Mouse (Mus musculus) ES-Bruce4 (cell line): Measurements from ENCODE around the gene Ccr2. TPM values are rescaled to one million over a fixed set of nuclear protein-coding genes. Genes with fewer than 3 reads are reported as not detected.
"Not testable (repeated sequence)": the region's sequence is repeated elsewhere in the genome, so short reads cannot be mapped to it uniquely, and the experiment has no call there.

Experiments used
- H3K27ac ChIP-seq: 2 replicates; pipeline ENCODE4 v1.5.1; 2012; ENCODE audit warnings: low read length, inconsistent platforms; ENCODE audit not compliant: insufficient read depth
- H3K27me3 ChIP-seq: 2 replicates; pipeline ENCODE4 v1.6.1; 2012; ENCODE audit warnings: mild to moderate bottlenecking, low read length, inconsistent platforms; ENCODE audit not compliant: control insufficient read depth, poor library complexity, insufficient read depth, severe bottlenecking
- H3K36me3 ChIP-seq: 2 replicates; pipeline ENCODE4 v1.6.1; 2012; ENCODE audit warnings: inconsistent platforms, mild to moderate bottlenecking, low read length, moderate library complexity; ENCODE audit not compliant: control insufficient read depth, poor library complexity, insufficient read depth, severe bottlenecking
- H3K4me1 ChIP-seq: one replicate; pipeline ENCODE4 v1.8.1; 2011; ENCODE audit warnings: low read length; ENCODE audit not compliant: control insufficient read depth, insufficient read depth
- H3K4me3 ChIP-seq: 2 replicates; pipeline ENCODE4 v1.5.1; 2011; ENCODE audit warnings: low read depth, mild to moderate bottlenecking, low read length
- H3K9ac ChIP-seq: 2 replicates; pipeline ENCODE4 v1.6.1; 2012; ENCODE audit warnings: low read depth, mild to moderate bottlenecking, inconsistent platforms; ENCODE audit not compliant: poor library complexity, severe bottlenecking
- H3K9me3 ChIP-seq: replicated peaks from 2 replicates; pipeline ENCODE4 v1.6.1; 2012; ENCODE audit warnings: mild to moderate bottlenecking, low read length, inconsistent platforms; ENCODE audit not compliant: control insufficient read depth, poor library complexity, insufficient read depth, severe bottlenecking
- CTCF ChIP-seq: IDR thresholded peaks from one replicate; pipeline ENCODE4 v1.8.1; 2011; ENCODE audit warnings: low read depth, low read length
- EP300 ChIP-seq: IDR thresholded peaks from 2 replicates; pipeline ENCODE4 v1.6.1; 2011; ENCODE audit warnings: low read depth, low read length; ENCODE audit not compliant: insufficient read depth
- POLR2A ChIP-seq: IDR thresholded peaks from one replicate; pipeline ENCODE4 v1.8.1; 2011; ENCODE audit warnings: low read length; ENCODE audit not compliant: insufficient read depth
- polyA plus RNA-seq: library from polyadenylated mRNA; stranded (reverse); fragments of >200 nt; gene quantifications from 2 replicates; pipeline ENCODE4 v1.2.4, GENCODE M21; 2011; ENCODE audit warnings: low read depth; ENCODE audit not compliant: missing spikeins, insufficient read depth, insufficient read length

Gene Ccr2
- polyA plus RNA-seq = not detected in 2 replicates

GRCm38 (mm10) chr9:124101723-124102122 lies at the start of gene Ccr2:
Ccr2 (plus strand) TSS chr9:124101950.
- no peak for TF ChIP-seq POLR2A
- Histone ChIP-seq H3K4me1 (no peaks in the 10 kb centered on the region), H3K4me3 (no peak within 1 kb of the TSS), H3K36me3 (no peaks in the 10 kb centered on the region), H3K27ac (no peak within 1 kb of the TSS), H3K9ac (no peak within 1 kb of the TSS), H3K27me3 (no peaks in the 10 kb centered on the region; the same call in 1 of the 2 replicates), H3K9me3 (no peaks in the 10 kb centered on the region)

- Histone ChIP-seq H3K4me1 (no peaks in the 10 kb centered on the region), H3K9me3 (no peaks in the 10 kb centered on the region), H3K36me3 (no peaks in the 10 kb centered on the region), H3K9ac (no peak overlapping the region), H3K27me3 (no peaks in the 10 kb centered on the region), H3K4me3 (no peak overlapping the region), H3K27ac (no peak overlapping the region)
- TF ChIP-seq CTCF (no peak), POLR2A (no peak), EP300 (no peak)
These were observed 48.2 kb upstream of the Ccr2 start for GRCm38 (mm10) chr9:124053532-124053931.

- Histone ChIP-seq H3K4me1 (no peaks in the 10 kb centered on the region), H3K4me3 (no peak overlapping the region), H3K27me3 (no peaks in the 10 kb centered on the region), H3K9me3 (no peaks in the 10 kb centered on the region), H3K36me3 (no peaks in the 10 kb centered on the region), H3K27ac (no peak overlapping the region), H3K9ac (no peak overlapping the region)
- TF ChIP-seq POLR2A (no peak), EP300 (no peak), CTCF (no peak)
These were observed 45.5 kb upstream of the Ccr2 start for GRCm38 (mm10) chr9:124056158-124056709.

- H3K4me3 ChIP-seq = no peak overlapping the region
- H3K27ac ChIP-seq = no peak overlapping the region
- no peak overlapping the region for H3K9ac ChIP-seq
- no peaks in the 10 kb centered on the region for H3K4me1 ChIP-seq
- H3K9me3 ChIP-seq = no peaks in the 10 kb centered on the region
- no peak for TF ChIP-seq CTCF
- TF ChIP-seq POLR2A = no peak
- no peak for TF ChIP-seq EP300
- H3K36me3 ChIP-seq = no peaks in the 10 kb centered on the region
- no peaks in the 10 kb centered on the region for H3K27me3 ChIP-seq
These were observed 41.9 kb upstream of the Ccr2 start for GRCm38 (mm10) chr9:124059660-124060352.

- not testable (repeated sequence) for H3K4me1 ChIP-seq, H3K9me3 ChIP-seq, H3K27ac ChIP-seq, H3K9ac ChIP-seq, H3K4me3 ChIP-seq, H3K36me3 ChIP-seq, H3K27me3 ChIP-seq
These were observed 40.0 kb upstream of the Ccr2 start for GRCm38 (mm10) chr9:124061474-124062432.
